Mouse (Mus musculus): ENCODE results near the gene Zfhx2. TPM values are rescaled to one million over a fixed set of nuclear protein-coding genes. Genes with fewer than 3 reads are reported as not detected.
A peak's percentile ranks its signal among the peaks of the same experiment; 100 is the strongest.

Zfhx2 gene
- polyA plus RNA-seq, 1 experiment = 10.0 TPM

- Histone ChIP-seq H3K27me3 (replicated peaks) (peaks cover 14% of the 10 kb centered on the region), H3K9me3 (no peaks in the 10 kb centered on the region), H3K36me3 (replicated peaks; ENCODE audit: low read length) (peaks cover 82% of the 10 kb centered on the region), H3K4me3 (replicated peaks) (no peak overlapping the region), H3K4me1 (peaks cover 15% of the 10 kb centered on the region)
- no peak for TF ChIP-seq GATA1 (IDR thresholded peaks at IDR 0.05; ENCODE audit: borderline replicate concordance, low read length)
- TF ChIP-seq FLI1 (IDR thresholded peaks at IDR 0.05; ENCODE audit: low read length) = no peak
These were observed 26.1 kb downstream of the Zfhx2 start for GRCm38 (mm10) chr14:55066042-55066441.

DNA sequence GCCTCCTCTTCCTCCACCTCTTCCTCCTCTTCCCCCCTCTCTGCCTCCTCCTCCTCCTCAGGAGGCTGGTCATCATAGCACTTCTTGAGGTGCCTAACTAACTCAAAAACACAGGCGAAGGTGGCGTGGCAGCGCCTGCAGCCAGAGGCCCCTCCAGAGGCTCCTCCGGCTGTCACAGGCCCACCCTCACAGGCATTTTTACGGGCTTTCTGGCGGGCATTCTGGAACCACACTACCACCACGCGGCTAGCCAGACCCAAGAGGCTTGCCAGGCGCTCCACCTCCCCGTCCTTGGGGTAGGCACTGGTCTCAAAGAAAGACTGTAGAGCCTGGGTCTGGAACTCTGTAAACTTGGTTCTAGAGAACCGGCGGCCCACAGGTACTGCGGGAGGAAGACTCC is 26.7 kb downstream of the Zfhx2 start:
- Histone ChIP-seq H3K9me3 (no peaks in the 10 kb centered on the region), H3K27me3 (replicated peaks) (peaks cover 14% of the 10 kb centered on the region), H3K36me3 (replicated peaks; ENCODE audit: low read length) (peaks cover 75% of the 10 kb centered on the region), H3K4me1 (peaks cover 18% of the 10 kb centered on the region), H3K4me3 (replicated peaks) (no peak overlapping the region)
- no peak for TF ChIP-seq GATA1 (IDR thresholded peaks at IDR 0.05; ENCODE audit: borderline replicate concordance, low read length)
- TF ChIP-seq FLI1 (IDR thresholded peaks at IDR 0.05; ENCODE audit: low read length) = no peak

GRCm38 (mm10) chr14:55064481-55065370 is 27.4 kb downstream of the Zfhx2 start:
- TF ChIP-seq GATA1 (IDR thresholded peaks at IDR 0.05; ENCODE audit: borderline replicate concordance, low read length) (no peak), FLI1 (IDR thresholded peaks at IDR 0.05; ENCODE audit: low read length) (no peak)
- Histone ChIP-seq H3K36me3 (replicated peaks; ENCODE audit: low read length) (peaks cover 69% of the 10 kb centered on the region), H3K4me3 (replicated peaks) (no peak overlapping the region), H3K27me3 (replicated peaks) (peaks cover 14% of the 10 kb centered on the region), H3K9me3 (no peaks in the 10 kb centered on the region), H3K4me1 (peaks cover 18% of the 10 kb centered on the region)

GRCm38 (mm10) chr14:55063581-55064381 is 28.3 kb downstream of the Zfhx2 start:
- no peak for TF ChIP-seq FLI1 (IDR thresholded peaks at IDR 0.05; ENCODE audit: low read length)
- no peak for TF ChIP-seq GATA1 (IDR thresholded peaks at IDR 0.05; ENCODE audit: borderline replicate concordance, low read length)
- peaks cover 16% of the 10 kb centered on the region for H3K27me3 ChIP-seq (replicated peaks)
- H3K36me3 ChIP-seq (replicated peaks; ENCODE audit: low read length) = peaks cover 60% of the 10 kb centered on the region
- H3K9me3 ChIP-seq = no peaks in the 10 kb centered on the region
- no peak overlapping the region for H3K4me3 ChIP-seq (replicated peaks)
- peaks cover 18% of the 10 kb centered on the region for H3K4me1 ChIP-seq

- no peak overlapping the region for H3K4me3 ChIP-seq (replicated peaks)
- peaks cover 53% of the 10 kb centered on the region for H3K36me3 ChIP-seq (replicated peaks; ENCODE audit: low read length)
- H3K27me3 ChIP-seq (replicated peaks) = peaks cover 16% of the 10 kb centered on the region
- H3K9me3 ChIP-seq = no peaks in the 10 kb centered on the region
- TF ChIP-seq FLI1 (IDR thresholded peaks at IDR 0.05; ENCODE audit: low read length) = no peak
- TF ChIP-seq GATA1 (IDR thresholded peaks at IDR 0.05; ENCODE audit: borderline replicate concordance, low read length) = no peak
- peaks cover 18% of the 10 kb centered on the region for H3K4me1 ChIP-seq
These were observed 29.0 kb downstream of the Zfhx2 start for GRCm38 (mm10) chr14:55063117-55063516.

GRCm38 (mm10) chr14:55062626-55063025 is 29.5 kb downstream of the Zfhx2 start:
- Histone ChIP-seq H3K36me3 (replicated peaks; ENCODE audit: low read length) (peaks cover 48% of the 10 kb centered on the region), H3K4me1 (peaks cover 18% of the 10 kb centered on the region), H3K4me3 (replicated peaks) (peak overlapping the region; percentile 53), H3K9me3 (no peaks in the 10 kb centered on the region), H3K27me3 (replicated peaks) (peaks cover 21% of the 10 kb centered on the region)
- TF ChIP-seq GATA1 (IDR thresholded peaks at IDR 0.05; ENCODE audit: borderline replicate concordance, low read length) (no peak), FLI1 (IDR thresholded peaks at IDR 0.05; ENCODE audit: low read length) (no peak)

GRCm38 (mm10) chr14:55061845-55062244 is 30.3 kb downstream of the Zfhx2 start:
- Histone ChIP-seq H3K4me1 (peaks cover 18% of the 10 kb centered on the region), H3K9me3 (no peaks in the 10 kb centered on the region), H3K36me3 (replicated peaks; ENCODE audit: low read length) (peaks cover 40% of the 10 kb centered on the region), H3K27me3 (replicated peaks) (peaks cover 27% of the 10 kb centered on the region), H3K4me3 (replicated peaks) (no peak overlapping the region)
- TF ChIP-seq FLI1 (IDR thresholded peaks at IDR 0.05; ENCODE audit: low read length) (no peak), GATA1 (IDR thresholded peaks at IDR 0.05; ENCODE audit: borderline replicate concordance, low read length) (no peak)

DNA sequence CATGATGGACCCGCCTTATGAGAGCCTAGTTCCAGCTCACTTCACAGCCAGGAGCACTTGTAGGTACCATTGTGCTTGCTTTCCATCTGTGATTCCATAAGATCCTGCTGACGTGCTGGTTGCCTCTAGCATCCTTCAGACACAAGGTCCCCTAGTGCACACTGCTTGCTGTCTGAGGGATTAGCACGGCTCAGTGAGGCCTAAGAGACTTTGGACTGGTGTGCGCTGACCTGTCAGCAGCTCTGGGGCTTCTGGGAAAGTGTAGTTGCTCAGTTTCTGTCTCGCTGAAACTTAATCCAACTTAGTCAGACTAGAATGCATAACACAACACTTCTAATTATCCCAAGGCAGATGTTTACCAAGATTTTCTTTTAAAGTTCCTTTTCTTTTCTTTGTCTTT is 32.2 kb downstream of the Zfhx2 start:
- Histone ChIP-seq H3K4me1 (peaks cover 18% of the 10 kb centered on the region), H3K36me3 (replicated peaks; ENCODE audit: low read length) (peaks cover 22% of the 10 kb centered on the region), H3K27me3 (replicated peaks) (peaks cover 39% of the 10 kb centered on the region), H3K4me3 (replicated peaks) (no peak overlapping the region), H3K9me3 (no peaks in the 10 kb centered on the region)
- TF ChIP-seq FLI1 (IDR thresholded peaks at IDR 0.05; ENCODE audit: low read length) = no peak
- TF ChIP-seq GATA1 (IDR thresholded peaks at IDR 0.05; ENCODE audit: borderline replicate concordance, low read length) = no peak

DNA sequence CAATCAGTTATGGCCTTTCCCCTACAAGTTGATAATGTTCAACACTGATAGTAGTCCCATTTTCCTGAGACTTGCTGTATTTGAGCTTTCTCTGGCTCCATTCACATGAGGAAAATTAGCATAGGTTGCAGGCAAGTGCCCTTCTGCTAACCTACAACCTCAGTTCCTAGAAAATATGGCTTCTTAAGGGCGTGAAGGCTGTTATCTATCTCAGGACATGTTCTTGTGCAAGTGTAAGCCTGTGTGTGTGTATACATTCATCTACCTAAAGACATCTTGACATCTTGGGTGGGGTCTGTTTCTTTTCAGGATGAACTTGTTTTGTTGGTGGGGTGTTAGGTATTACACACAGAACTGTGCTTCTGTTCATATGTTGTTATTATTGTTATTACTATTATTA is 33.1 kb downstream of the Zfhx2 start:
- H3K4me1 ChIP-seq = peaks cover 21% of the 10 kb centered on the region
- H3K36me3 ChIP-seq (replicated peaks; ENCODE audit: low read length) = peaks cover 15% of the 10 kb centered on the region
- no peaks in the 10 kb centered on the region for H3K9me3 ChIP-seq
- no peak overlapping the region for H3K4me3 ChIP-seq (replicated peaks)
- H3K27me3 ChIP-seq (replicated peaks) = peaks cover 46% of the 10 kb centered on the region
- TF ChIP-seq GATA1 (IDR thresholded peaks at IDR 0.05; ENCODE audit: borderline replicate concordance, low read length) = no peak
- no peak for TF ChIP-seq FLI1 (IDR thresholded peaks at IDR 0.05; ENCODE audit: low read length)

Data from megakaryocyte, embryonic 14.5 days (primary cell).